Comparison of ENCODE assay signal across 9 mouse cellular contexts in genomic region chr8:121636180-121636579, GRCm38 (mm10). TPM values are rescaled to one million over a fixed set of nuclear protein-coding genes. Genes with fewer than 3 reads are reported as not detected.
DNase-seq lines count a peak whose midpoint lies in the region; ATAC-seq and TF ChIP-seq lines count a peak whose summit lies in the region.
"Had no signal": no experiment of that assay in that cellular context is flagged by ENCODE, and none has a peak within 500 bp of the region (broad histone marks: within the 10 kb centered on the region; RNA-seq: fewer than 3 reads in every experiment).

No protein-coding gene starts in this region.

- H3K27me3 ChIP-seq in kidney, adult 2 months (replicated peaks; ENCODE audit: control insufficient read depth, insufficient read depth, low read length), result no peaks in the 10 kb centered on the region
- H3K27me3 ChIP-seq in midbrain, embryonic 15.5 days (replicated peaks), result no peaks in the 10 kb centered on the region
- H3K27me3 ChIP-seq in midbrain, embryonic 16.5 days (ENCODE audit: control insufficient read depth, insufficient read depth, low read depth, low read length), result no peaks in the 10 kb centered on the region
- H3K27me3 ChIP-seq in limb, embryonic 13.5 days, result no peaks in the 10 kb centered on the region

- no peaks in the 10 kb centered on the region for H3K36me3 ChIP-seq in kidney, adult 2 months (ENCODE audit: control insufficient read depth, insufficient read depth, low read length)
- no peaks in the 10 kb centered on the region for H3K36me3 ChIP-seq in midbrain, embryonic 15.5 days (replicated peaks)
- no peaks in the 10 kb centered on the region for H3K36me3 ChIP-seq in midbrain, embryonic 16.5 days (ENCODE audit: control insufficient read depth, insufficient read depth, low read length)
- H3K36me3 ChIP-seq in limb, embryonic 13.5 days, result peaks cover 10% of the 10 kb centered on the region; the same call in 1 of the 2 replicates

- no peak overlapping the region for H3K4me2 ChIP-seq in midbrain, embryonic 15.5 days
- H3K4me2 ChIP-seq in midbrain, embryonic 16.5 days (ENCODE audit: low read length), result no peak overlapping the region
- H3K4me2 ChIP-seq in limb, embryonic 13.5 days (replicated peaks), result no peak overlapping the region

- no peak for ATAC-seq in midbrain, embryonic 15.5 days (replicated peaks)
- no peak for ATAC-seq in midbrain, embryonic 16.5 days
- ATAC-seq in limb, embryonic 13.5 days (ENCODE audit: low FRiP score, low read depth), result no peak

- no peak for TF ChIP-seq POLR2A in kidney, adult 2 months (IDR thresholded peaks at IDR 0.05; ENCODE audit: low read depth, low read length)

- no peak for DNase-seq in gastrocnemius, adult 2 months
- DNase-seq in gastrocnemius, postnatal 14 days, result no peak
- no peak for DNase-seq in kidney, adult 2 months
- DNase-seq in kidney, postnatal 25 days, result no peak
- DNase-seq in gastrocnemius, adult 8-10 months (ENCODE audit: low spot score in 2 of 2), result no peak
- DNase-seq: thymus, postnatal 14 days had no signal

- no peak for TF ChIP-seq CTCF in gastrocnemius, adult 2 months (IDR thresholded peaks at IDR 0.05)
- no peak for TF ChIP-seq CTCF in kidney, adult 2 months (conservative IDR thresholded peaks at IDR 0.05; ENCODE audit: insufficient read depth, insufficient read length, low read depth, low read length)

- intact Hi-C loops in gastrocnemius, adult 2 months (cut with DNase I), result no loop called here
- intact Hi-C loops in gastrocnemius, postnatal 14 days (cut with DNase I; ENCODE audit: low total_unique reads), result no loop called here

- H3K4me1 ChIP-seq in kidney, adult 2 months (ENCODE audit: control insufficient read depth, insufficient read depth, low read length), result peaks cover 58% of the 10 kb centered on the region
- peaks cover 37% of the 10 kb centered on the region for H3K4me1 ChIP-seq in midbrain, embryonic 15.5 days
- H3K4me1 ChIP-seq in midbrain, embryonic 16.5 days (ENCODE audit: control insufficient read depth, insufficient read depth, low read length), result peaks cover 30% of the 10 kb centered on the region
- peaks cover 18% of the 10 kb centered on the region for H3K4me1 ChIP-seq in limb, embryonic 13.5 days

- H3K9ac ChIP-seq in midbrain, embryonic 15.5 days, result no peak overlapping the region
- no peak overlapping the region for H3K9ac ChIP-seq in midbrain, embryonic 16.5 days (ENCODE audit: low read depth, low read length)
- H3K9ac ChIP-seq in limb, embryonic 13.5 days, result no peak overlapping the region

- no peak overlapping the region for H3K4me3 ChIP-seq in gastrocnemius, adult 2 months
- no peak overlapping the region for H3K4me3 ChIP-seq in kidney, adult 2 months (ENCODE audit: insufficient read depth, low read depth, low read length)
- H3K4me3 ChIP-seq in midbrain, embryonic 15.5 days, result no peak overlapping the region
- no peak overlapping the region for H3K4me3 ChIP-seq in midbrain, embryonic 16.5 days (ENCODE audit: low read depth, low read length)
- no peak overlapping the region for H3K4me3 ChIP-seq in limb, embryonic 13.5 days

- 59% methylated on average over 8 of the region's 8 CpGs for WGBS in kidney, adult 2 months
- 87% methylated on average over 8 of the region's 8 CpGs for WGBS in midbrain, embryonic 15.5 days
- 82% methylated on average over 8 of the region's 8 CpGs for WGBS in midbrain, embryonic 16.5 days
- WGBS in limb, embryonic 13.5 days, result 87% methylated on average over 8 of the region's 8 CpGs

- H3K27ac ChIP-seq in gastrocnemius, adult 2 months, result peak overlapping the region; percentile 77
- H3K27ac ChIP-seq in kidney, adult 2 months (ENCODE audit: insufficient read depth, low read depth, low read length), result peak overlapping the region; percentile 24
- 0 out of 2 replicates have a peak overlapping the region, but pooled peaks have one; percentile 31 for H3K27ac ChIP-seq in midbrain, embryonic 15.5 days
- H3K27ac ChIP-seq in midbrain, embryonic 16.5 days (ENCODE audit: low read length), result no peak overlapping the region
- peak overlapping the region; percentile 48; the same call in 1 of the 2 replicates for H3K27ac ChIP-seq in limb, embryonic 13.5 days

- no peaks in the 10 kb centered on the region for H3K9me3 ChIP-seq in midbrain, embryonic 15.5 days
- no peaks in the 10 kb centered on the region for H3K9me3 ChIP-seq in midbrain, embryonic 16.5 days (replicated peaks; ENCODE audit: control insufficient read depth, low read length, poor library complexity, severe bottlenecking)
- H3K9me3 ChIP-seq in limb, embryonic 13.5 days, result no peaks in the 10 kb centered on the region

RNA-seq across cellular contexts. Expression of gene Zcchc14, which starts 16.5 kb away (rescaled TPM):
- total RNA-seq in gastrocnemius, adult 2 months (2021), result 10 to 100 TPM; 18.8 to 22.3 TPM
- total RNA-seq in gastrocnemius, postnatal 14 days (2021), result 10 to 100 TPM; 19.8 to 20.4 TPM
- 31.4 and 37.0 TPM in 2 replicates for polyA plus RNA-seq in kidney, adult 2 months (2012; rRNA removed)
- 25.4 and 28.0 TPM in 2 replicates for polyA plus RNA-seq in midbrain, embryonic 15.5 days (2015; fragmentation: Nextera tagmentation; extraction: Ambion mirVana)
- polyA plus RNA-seq in midbrain, embryonic 16.5 days (2015; fragmentation: Nextera tagmentation; extraction: Ambion mirVana), result 23.9 and 28.2 TPM in 2 replicates
- polyA plus RNA-seq in limb, embryonic 13.5 days (2015; fragmentation: Nextera tagmentation; extraction: Ambion mirVana), result 18.4 and 20.1 TPM in 2 replicates
- 10 to 100 TPM; 14.2 to 19.2 (median 15.7) TPM for total RNA-seq in gastrocnemius, adult 8-10 months (2022)

RNA-seq across cellular contexts. Expression of gene Map1lc3b, which starts 46.0 kb away (rescaled TPM):
- 100 to 1,000 TPM; 166 to 175 TPM for total RNA-seq in gastrocnemius, adult 2 months (2021)
- total RNA-seq in gastrocnemius, postnatal 14 days (2021), result 100 to 1,000 TPM; 102 to 136 TPM
- 130 and 155 TPM in 2 replicates for polyA plus RNA-seq in kidney, adult 2 months (2012; rRNA removed)
- polyA plus RNA-seq in midbrain, embryonic 15.5 days (2015; fragmentation: Nextera tagmentation; extraction: Ambion mirVana), result 372 and 386 TPM in 2 replicates
- 362 and 370 TPM in 2 replicates for polyA plus RNA-seq in midbrain, embryonic 16.5 days (2015; fragmentation: Nextera tagmentation; extraction: Ambion mirVana)
- 189 and 193 TPM in 2 replicates for polyA plus RNA-seq in limb, embryonic 13.5 days (2015; fragmentation: Nextera tagmentation; extraction: Ambion mirVana)
- total RNA-seq in gastrocnemius, adult 8-10 months (2022), result 100 to 1,000 TPM; 163 to 207 (median 201) TPM

RNA-seq across cellular contexts. Expression of gene Fbxo31, which starts 57.6 kb away (rescaled TPM):
- 100 to 1,000 TPM; 141 to 165 TPM for total RNA-seq in gastrocnemius, adult 2 months (2021)
- 10 to 100 TPM; 75.2 to 89.8 TPM for total RNA-seq in gastrocnemius, postnatal 14 days (2021)
- 16.2 and 16.4 TPM in 2 replicates for polyA plus RNA-seq in kidney, adult 2 months (2012; rRNA removed)
- polyA plus RNA-seq in midbrain, embryonic 15.5 days (2015; fragmentation: Nextera tagmentation; extraction: Ambion mirVana), result 34.5 and 36.5 TPM in 2 replicates
- polyA plus RNA-seq in midbrain, embryonic 16.5 days (2015; fragmentation: Nextera tagmentation; extraction: Ambion mirVana), result 32.0 and 37.6 TPM in 2 replicates
- 17.6 and 19.3 TPM in 2 replicates for polyA plus RNA-seq in limb, embryonic 13.5 days (2015; fragmentation: Nextera tagmentation; extraction: Ambion mirVana)
- total RNA-seq in gastrocnemius, adult 8-10 months (2022), result 100 to 1,000 TPM; 141 to 254 (median 161) TPM
